Mouse (Mus musculus): ENCODE measurements at regions not wholly inside any gene's neighbourhood (a gene's known extent, or its start where the extent isn't known, plus 50 kb on each side); places are given as distances from the start of the nearest gene placed in this dataset.

- DNase-seq = no peak
- H3K27ac ChIP-seq (ENCODE audit: insufficient read depth, low read length) = no peak overlapping the region
- H3K4me1 ChIP-seq (ENCODE audit: control insufficient read depth, insufficient read depth, low read length) = no peaks in the 10 kb centered on the region
- no peak for TF ChIP-seq POLR2A (IDR thresholded peaks at IDR 0.05; ENCODE audit: borderline replicate concordance, insufficient read depth, low read length)
- TF ChIP-seq CTCF (IDR thresholded peaks at IDR 0.05; ENCODE audit: borderline replicate concordance, insufficient read depth, low read depth, low read length) = no peak
- H3K4me3 ChIP-seq (replicated peaks; ENCODE audit: insufficient read depth, low read depth, low read length) = no peak overlapping the region
- no peaks in the 10 kb centered on the region for H3K27me3 ChIP-seq (ENCODE audit: control insufficient read depth, insufficient read depth, low read length)
- WGBS = 73% methylated on average over 2 of the region's 2 CpGs
Observed at GRCm38 (mm10) chr1:107977686-107978085, 387.9 kb downstream of the Serpinb8 start.

- H3K4me1 ChIP-seq (ENCODE audit: control insufficient read depth, insufficient read depth, low read length) = no peaks in the 10 kb centered on the region
- no peaks in the 10 kb centered on the region for H3K27me3 ChIP-seq (ENCODE audit: control insufficient read depth, insufficient read depth, low read length)
- WGBS = 34% methylated on average over 5 of the region's 5 CpGs
- TF ChIP-seq POLR2A (IDR thresholded peaks at IDR 0.05; ENCODE audit: borderline replicate concordance, insufficient read depth, low read length) = no peak
- TF ChIP-seq CTCF (IDR thresholded peaks at IDR 0.05; ENCODE audit: borderline replicate concordance, insufficient read depth, low read depth, low read length) = no peak
- no peak overlapping the region for H3K27ac ChIP-seq (ENCODE audit: insufficient read depth, low read length)
- DNase-seq = no peak
- H3K4me3 ChIP-seq (replicated peaks; ENCODE audit: insufficient read depth, low read depth, low read length) = no peak overlapping the region
Observed at GRCm38 (mm10) chr1:107978411-107978810, 388.6 kb downstream of the Serpinb8 start.

- WGBS = 79% methylated on average over 2 of the region's 2 CpGs
- Histone ChIP-seq H3K4me1 (ENCODE audit: control insufficient read depth, insufficient read depth, low read length) (no peaks in the 10 kb centered on the region), H3K27ac (ENCODE audit: insufficient read depth, low read length) (no peak overlapping the region), H3K4me3 (replicated peaks; ENCODE audit: insufficient read depth, low read depth, low read length) (no peak overlapping the region), H3K27me3 (ENCODE audit: control insufficient read depth, insufficient read depth, low read length) (no peaks in the 10 kb centered on the region)
- TF ChIP-seq POLR2A (IDR thresholded peaks at IDR 0.05; ENCODE audit: borderline replicate concordance, insufficient read depth, low read length) (no peak), CTCF (IDR thresholded peaks at IDR 0.05; ENCODE audit: borderline replicate concordance, insufficient read depth, low read depth, low read length) (no peak)
- no peak for DNase-seq
Observed at GRCm38 (mm10) chr1:107985646-107986045, 395.8 kb downstream of the Serpinb8 start.

GRCm38 (mm10) chr1:107988076-107988475, 398.3 kb downstream of the Serpinb8 start:
- TF ChIP-seq POLR2A (IDR thresholded peaks at IDR 0.05; ENCODE audit: borderline replicate concordance, insufficient read depth, low read length) (no peak), CTCF (IDR thresholded peaks at IDR 0.05; ENCODE audit: borderline replicate concordance, insufficient read depth, low read depth, low read length) (no peak)
- DNase-seq = no peak
- 45% methylated on average over 4 of the region's 4 CpGs for WGBS
- no peak overlapping the region for H3K4me3 ChIP-seq (replicated peaks; ENCODE audit: insufficient read depth, low read depth, low read length)
- no peak overlapping the region for H3K27ac ChIP-seq (ENCODE audit: insufficient read depth, low read length)
- H3K4me1 ChIP-seq (ENCODE audit: control insufficient read depth, insufficient read depth, low read length) = no peaks in the 10 kb centered on the region
- no peaks in the 10 kb centered on the region for H3K27me3 ChIP-seq (ENCODE audit: control insufficient read depth, insufficient read depth, low read length)

GRCm38 (mm10) chr1:107993013-107993412, 403.2 kb downstream of the Serpinb8 start:
- no peak for DNase-seq
- H3K4me3 ChIP-seq (replicated peaks; ENCODE audit: insufficient read depth, low read depth, low read length) = no peak overlapping the region
- 21% methylated on average over 4 of the region's 4 CpGs for WGBS

GRCm38 (mm10) chr1:108023721-108024353, 434.0 kb downstream of the Serpinb8 start:
- WGBS = 57% methylated on average over 5 of the region's 5 CpGs
- no peaks in the 10 kb centered on the region for H3K27me3 ChIP-seq (ENCODE audit: control insufficient read depth, insufficient read depth, low read length)
- H3K4me1 ChIP-seq (ENCODE audit: control insufficient read depth, insufficient read depth, low read length) = no peaks in the 10 kb centered on the region
- H3K27ac ChIP-seq (ENCODE audit: insufficient read depth, low read length) = no peak overlapping the region
- DNase-seq = no peak
- TF ChIP-seq CTCF (IDR thresholded peaks at IDR 0.05; ENCODE audit: borderline replicate concordance, insufficient read depth, low read depth, low read length) (no peak), POLR2A (IDR thresholded peaks at IDR 0.05; ENCODE audit: borderline replicate concordance, insufficient read depth, low read length) (no peak)
- H3K4me3 ChIP-seq (replicated peaks; ENCODE audit: insufficient read depth, low read depth, low read length) = no peak overlapping the region

More at GRCm38 (mm10) chr1:107993013-107993412, 403.2 kb downstream of the Serpinb8 start:
- no peaks in the 10 kb centered on the region for H3K4me1 ChIP-seq (ENCODE audit: control insufficient read depth, insufficient read depth, low read length)
- H3K27me3 ChIP-seq (ENCODE audit: control insufficient read depth, insufficient read depth, low read length) = no peaks in the 10 kb centered on the region
- no peak overlapping the region for H3K27ac ChIP-seq (ENCODE audit: insufficient read depth, low read length)
- TF ChIP-seq CTCF (IDR thresholded peaks at IDR 0.05; ENCODE audit: borderline replicate concordance, insufficient read depth, low read depth, low read length) (no peak), POLR2A (IDR thresholded peaks at IDR 0.05; ENCODE audit: borderline replicate concordance, insufficient read depth, low read length) (no peak)

GRCm38 (mm10) chr1:108024705-108025104, 434.9 kb downstream of the Serpinb8 start:
- no peak for DNase-seq
- H3K27me3 ChIP-seq (ENCODE audit: control insufficient read depth, insufficient read depth, low read length) = no peaks in the 10 kb centered on the region
- no peak overlapping the region for H3K27ac ChIP-seq (ENCODE audit: insufficient read depth, low read length)
- no peaks in the 10 kb centered on the region for H3K4me1 ChIP-seq (ENCODE audit: control insufficient read depth, insufficient read depth, low read length)
- WGBS = 78% methylated on average over 1 of the region's 1 CpGs
- TF ChIP-seq CTCF (IDR thresholded peaks at IDR 0.05; ENCODE audit: borderline replicate concordance, insufficient read depth, low read depth, low read length) = no peak
- TF ChIP-seq POLR2A (IDR thresholded peaks at IDR 0.05; ENCODE audit: borderline replicate concordance, insufficient read depth, low read length) = no peak
- H3K4me3 ChIP-seq (replicated peaks; ENCODE audit: insufficient read depth, low read depth, low read length) = no peak overlapping the region

- no peaks in the 10 kb centered on the region for H3K27me3 ChIP-seq (ENCODE audit: control insufficient read depth, insufficient read depth, low read length)
- TF ChIP-seq POLR2A (IDR thresholded peaks at IDR 0.05; ENCODE audit: borderline replicate concordance, insufficient read depth, low read length) = no peak
- no peak for TF ChIP-seq CTCF (IDR thresholded peaks at IDR 0.05; ENCODE audit: borderline replicate concordance, insufficient read depth, low read depth, low read length)
- DNase-seq = no peak
- no peak overlapping the region for H3K4me3 ChIP-seq (replicated peaks; ENCODE audit: insufficient read depth, low read depth, low read length)
- H3K27ac ChIP-seq (ENCODE audit: insufficient read depth, low read length) = no peak overlapping the region
- H3K4me1 ChIP-seq (ENCODE audit: control insufficient read depth, insufficient read depth, low read length) = no peaks in the 10 kb centered on the region
Observed at GRCm38 (mm10) chr1:108026461-108026860, 436.7 kb downstream of the Serpinb8 start.

Measured in cerebellum, adult 2 months (tissue).